12 mouse cellular contexts compared by ENCODE assay signal in genomic region chr11:44398356-44398755, GRCm38 (mm10). TPM values are rescaled to one million over a fixed set of nuclear protein-coding genes. Genes with fewer than 3 reads are reported as not detected.
DNase-seq lines count a peak whose midpoint lies in the region; ATAC-seq and TF ChIP-seq lines count a peak whose summit lies in the region.
"Had no signal": no experiment of that assay in that cellular context is flagged by ENCODE, and none has a peak within 500 bp of the region (broad histone marks: within the 10 kb centered on the region; RNA-seq: fewer than 3 reads in every experiment).

No protein-coding gene starts in this region.

- intact Hi-C loops in gastrocnemius, postnatal 36 days (cut with DNase I): no loop called here

- H3K27me3 ChIP-seq in kidney, embryonic 15.5 days: peaks cover 4% of the 10 kb centered on the region; the same call in 1 of the 2 replicates
- no peaks in the 10 kb centered on the region for H3K27me3 ChIP-seq in kidney, adult 2 months (replicated peaks; ENCODE audit: control insufficient read depth, insufficient read depth, low read length)
- H3K27me3 ChIP-seq in embryonic facial prominence, embryonic 13.5 days: no peaks in the 10 kb centered on the region
- peaks cover 21% of the 10 kb centered on the region for H3K27me3 ChIP-seq in midbrain, embryonic 12.5 days

- ATAC-seq in kidney, embryonic 15.5 days (replicated peaks; ENCODE audit: low FRiP score): no peak
- no peak for ATAC-seq in embryonic facial prominence, embryonic 13.5 days (ENCODE audit: insufficient number of reproducible peaks, insufficient read depth, low FRiP score, low TSS enrichment, low read depth)
- ATAC-seq in midbrain, embryonic 12.5 days (ENCODE audit: low FRiP score, low read depth): no peak

- H3K4me3 ChIP-seq in kidney, embryonic 15.5 days (replicated peaks): no peak overlapping the region; the same call in 1 of the 2 replicates
- H3K4me3 ChIP-seq in kidney, adult 2 months (ENCODE audit: insufficient read depth, low read depth, low read length): no peak overlapping the region
- no peak overlapping the region; the same call in 1 of the 2 replicates for H3K4me3 ChIP-seq in embryonic facial prominence, embryonic 13.5 days
- H3K4me3 ChIP-seq in midbrain, embryonic 12.5 days: no peak overlapping the region
- H3K4me3 ChIP-seq: liver, embryonic 13.5 days had no signal

- TF ChIP-seq POLR2A in kidney, adult 2 months (IDR thresholded peaks at IDR 0.05; ENCODE audit: low read depth, low read length): no peak

- 65% methylated on average over 6 of the region's 6 CpGs for WGBS in kidney, embryonic 15.5 days
- 78% methylated on average over 6 of the region's 6 CpGs for WGBS in kidney, adult 2 months
- 72% methylated on average over 6 of the region's 6 CpGs for WGBS in embryonic facial prominence, embryonic 13.5 days
- WGBS in midbrain, embryonic 12.5 days: 73% methylated on average over 6 of the region's 6 CpGs

- H3K36me3 ChIP-seq in kidney, embryonic 15.5 days: no peaks in the 10 kb centered on the region
- no peaks in the 10 kb centered on the region for H3K36me3 ChIP-seq in kidney, adult 2 months (ENCODE audit: control insufficient read depth, insufficient read depth, low read length)
- no peaks in the 10 kb centered on the region for H3K36me3 ChIP-seq in embryonic facial prominence, embryonic 13.5 days
- no peaks in the 10 kb centered on the region for H3K36me3 ChIP-seq in midbrain, embryonic 12.5 days
- H3K36me3 ChIP-seq: liver, embryonic 13.5 days had no signal

- H3K4me2 ChIP-seq in kidney, embryonic 15.5 days: peak overlapping the region; percentile 74
- peak overlapping the region; percentile 70 for H3K4me2 ChIP-seq in embryonic facial prominence, embryonic 13.5 days
- peak overlapping the region; percentile 61 for H3K4me2 ChIP-seq in midbrain, embryonic 12.5 days (replicated peaks)

- no peak overlapping the region for H3K27ac ChIP-seq in kidney, embryonic 15.5 days
- no peak overlapping the region for H3K27ac ChIP-seq in kidney, adult 2 months (ENCODE audit: insufficient read depth, low read depth, low read length)
- H3K27ac ChIP-seq in embryonic facial prominence, embryonic 13.5 days: no peak overlapping the region
- H3K27ac ChIP-seq in midbrain, embryonic 12.5 days (replicated peaks): no peak overlapping the region
- H3K27ac ChIP-seq: liver, embryonic 13.5 days had no signal

- no peaks in the 10 kb centered on the region for H3K9me3 ChIP-seq in kidney, embryonic 15.5 days (replicated peaks)
- H3K9me3 ChIP-seq in embryonic facial prominence, embryonic 13.5 days: no peaks in the 10 kb centered on the region
- H3K9me3 ChIP-seq in midbrain, embryonic 12.5 days: no peaks in the 10 kb centered on the region
- H3K9me3 ChIP-seq: liver, embryonic 13.5 days had no signal

- peak; percentile 12 for DNase-seq in embryo, embryonic 10.5 days (ENCODE audit: low spot score)
- DNase-seq in embryo, embryonic 9.5 days (ENCODE audit: extremely low spot score): no peak
- DNase-seq in kidney, adult 2 months: no peak
- no peak for DNase-seq in gastrocnemius, postnatal 36 days
- DNase-seq in cerebellum, adult 8-10 months: no peak

- H3K9ac ChIP-seq in kidney, embryonic 15.5 days: no peak overlapping the region
- H3K9ac ChIP-seq in embryonic facial prominence, embryonic 13.5 days: no peak overlapping the region
- no peak overlapping the region for H3K9ac ChIP-seq in midbrain, embryonic 12.5 days (replicated peaks)
- H3K9ac ChIP-seq: liver, embryonic 13.5 days had no signal

- no peak for TF ChIP-seq CTCF in kidney, adult 2 months (conservative IDR thresholded peaks at IDR 0.05; ENCODE audit: insufficient read depth, insufficient read length, low read depth, low read length)

- H3K4me1 ChIP-seq in kidney, embryonic 15.5 days: peaks cover 9% of the 10 kb centered on the region
- H3K4me1 ChIP-seq in kidney, adult 2 months (ENCODE audit: control insufficient read depth, insufficient read depth, low read length): no peaks in the 10 kb centered on the region
- peaks cover 5% of the 10 kb centered on the region; the same call in 1 of the 2 replicates for H3K4me1 ChIP-seq in embryonic facial prominence, embryonic 13.5 days
- no peaks in the 10 kb centered on the region for H3K4me1 ChIP-seq in midbrain, embryonic 12.5 days
- H3K4me1 ChIP-seq: liver, embryonic 13.5 days had no signal

RNA-seq across cellular contexts. Expression of gene Il12b, which starts 1.5 kb away (rescaled TPM):
- polyA plus RNA-seq in kidney, embryonic 15.5 days (2015; fragmentation: Nextera tagmentation; extraction: Ambion mirVana): not detected in 2 replicates
- polyA plus RNA-seq in kidney, adult 2 months (2012; rRNA removed): 0.07 and 0.11 TPM in 2 replicates
- polyA plus RNA-seq in embryonic facial prominence, embryonic 13.5 days (2015; fragmentation: Nextera tagmentation; extraction: Ambion mirVana): not detected in 2 replicates
- polyA plus RNA-seq in midbrain, embryonic 12.5 days (2016; fragmentation: Nextera tagmentation; extraction: Ambion mirVana): not detected in 2 replicates
- not detected for total RNA-seq in gastrocnemius, postnatal 36 days (2021)
- total RNA-seq: gastrocnemius, adult 2 months; monocyte, adult 5-6 weeks had no signal
- polyA plus RNA-seq: liver, embryonic 13.5 days; testis, adult 2 months had no signal
